ENCODE assay signal across 8 mouse cellular contexts in genomic region chr4:48044141-48044490, GRCm38 (mm10). TPM values are rescaled to one million over a fixed set of nuclear protein-coding genes. Genes with fewer than 3 reads are reported as not detected.
DNase-seq lines count a peak whose midpoint lies in the region; ATAC-seq and TF ChIP-seq lines count a peak whose summit lies in the region.

No protein-coding gene starts in this region.

- peak overlapping the region; percentile 61; the same call in 1 of the 2 replicates for H3K9ac ChIP-seq in intestine, embryonic 15.5 days
- peak overlapping the region; percentile 69; the same call in 1 of the 2 replicates for H3K9ac ChIP-seq in neural tube, embryonic 12.5 days

- H3K9me3 ChIP-seq in megakaryocyte, embryonic 14.5 days = no peaks in the 10 kb centered on the region
- H3K9me3 ChIP-seq in intestine, embryonic 15.5 days = no peaks in the 10 kb centered on the region
- H3K9me3 ChIP-seq in neural tube, embryonic 12.5 days = no peaks in the 10 kb centered on the region

- TF ChIP-seq CTCF in cerebellum, adult 2 months (IDR thresholded peaks at IDR 0.05; ENCODE audit: borderline replicate concordance, insufficient read depth, low read depth, low read length) = no peak

- H3K27me3 ChIP-seq in cerebellum, adult 2 months (ENCODE audit: control insufficient read depth, insufficient read depth, low read length) = no peaks in the 10 kb centered on the region
- H3K27me3 ChIP-seq in megakaryocyte, embryonic 14.5 days (replicated peaks) = peaks cover 49% of the 10 kb centered on the region
- peaks cover 37% of the 10 kb centered on the region for H3K27me3 ChIP-seq in intestine, embryonic 15.5 days (replicated peaks)
- peaks cover 28% of the 10 kb centered on the region for H3K27me3 ChIP-seq in neural tube, embryonic 12.5 days (replicated peaks)

- peak overlapping the region; percentile 97 for H3K27ac ChIP-seq in cerebellum, adult 2 months (ENCODE audit: insufficient read depth, low read length)
- peak overlapping the region; percentile 55 for H3K27ac ChIP-seq in intestine, embryonic 15.5 days
- H3K27ac ChIP-seq in neural tube, embryonic 12.5 days = peak overlapping the region; percentile 78

- no peaks in the 10 kb centered on the region for H3K36me3 ChIP-seq in megakaryocyte, embryonic 14.5 days (replicated peaks; ENCODE audit: low read length)
- H3K36me3 ChIP-seq in intestine, embryonic 15.5 days = no peaks in the 10 kb centered on the region
- H3K36me3 ChIP-seq in neural tube, embryonic 12.5 days = no peaks in the 10 kb centered on the region

- peak overlapping the region; percentile 99 for H3K4me2 ChIP-seq in intestine, embryonic 15.5 days (replicated peaks)
- H3K4me2 ChIP-seq in neural tube, embryonic 12.5 days (replicated peaks) = peak overlapping the region; percentile 98

- no peak for TF ChIP-seq POLR2A in cerebellum, adult 2 months (IDR thresholded peaks at IDR 0.05; ENCODE audit: borderline replicate concordance, insufficient read depth, low read length)

- ATAC-seq in megakaryocyte, adult 5-6 weeks (ENCODE audit: poor library complexity, severe bottlenecking) = no peak
- ATAC-seq in intestine, embryonic 15.5 days = no peak
- ATAC-seq in neural tube, embryonic 12.5 days (ENCODE audit: low FRiP score, low read depth) = no peak

- no peak for DNase-seq in cerebellum, adult 2 months
- no peak for DNase-seq in cerebellum, adult 18-20 months
- no peak for DNase-seq in urinary bladder, postnatal 36 days (ENCODE audit: low spot score in 2 of 2)
- no peak for DNase-seq in kidney, postnatal 10 days

- peak overlapping the region; percentile 73 for H3K4me3 ChIP-seq in cerebellum, adult 2 months (replicated peaks; ENCODE audit: insufficient read depth, low read depth, low read length)
- H3K4me3 ChIP-seq in megakaryocyte, embryonic 14.5 days (replicated peaks) = peak overlapping the region; percentile 94
- H3K4me3 ChIP-seq in intestine, embryonic 15.5 days (replicated peaks) = peak overlapping the region; percentile 72
- peak overlapping the region; percentile 61 for H3K4me3 ChIP-seq in neural tube, embryonic 12.5 days

- under 1% methylated on average over 11 of the region's 11 CpGs for WGBS in cerebellum, adult 2 months
- under 1% methylated on average over 11 of the region's 11 CpGs for WGBS in intestine, embryonic 15.5 days
- 0% methylated on average over 11 of the region's 11 CpGs for WGBS in neural tube, embryonic 12.5 days

- H3K4me1 ChIP-seq in cerebellum, adult 2 months (ENCODE audit: control insufficient read depth, insufficient read depth, low read length) = 0 out of 2 replicates have a peak, but pooled peaks cover 4% of the 10 kb centered on the region
- H3K4me1 ChIP-seq in megakaryocyte, embryonic 14.5 days = peaks cover 61% of the 10 kb centered on the region
- peaks cover 37% of the 10 kb centered on the region for H3K4me1 ChIP-seq in intestine, embryonic 15.5 days (replicated peaks)
- H3K4me1 ChIP-seq in neural tube, embryonic 12.5 days = peaks cover 51% of the 10 kb centered on the region

RNA-seq across cellular contexts. Expression of gene Nr4a3, which starts 0.8 kb away (rescaled TPM):
- polyA plus RNA-seq in cerebellum, adult 2 months (2012; rRNA removed) = 2.4 TPM in 2 replicates
- 0.42 and 0.75 TPM in 2 replicates for polyA plus RNA-seq in megakaryocyte, embryonic 14.5 days (2012; ENCODE audit: insufficient read depth, low replicate concordance)
- total RNA-seq in megakaryocyte, adult 5-6 weeks (2015) = 1.6 and 2.4 TPM in 2 replicates
- 0.04 and 0.73 TPM in 2 replicates for total RNA-seq in megakaryocyte, adult 5-6 weeks (2017)
- polyA plus RNA-seq in intestine, embryonic 15.5 days (2015; fragmentation: Nextera tagmentation; extraction: Ambion mirVana) = 0.19 and 0.23 TPM in 2 replicates
- 0.49 and 0.91 TPM in 2 replicates for polyA plus RNA-seq in neural tube, embryonic 12.5 days (2016; fragmentation: Nextera tagmentation; extraction: Ambion mirVana)
